Mouse (Mus musculus) c-Kit-negative CD71-positive TER-119-positive erythroid progenitor cells, embryonic 14.5 days (primary cell): Measurements from ENCODE around the gene Palm2.

Experiments used
- DNase-seq: peaks from one replicate; pipeline ENCODE4 v3.0.0-alpha.2; 2013; ENCODE audit warnings: low read depth, low spot score

Palm2 gene

DNA sequence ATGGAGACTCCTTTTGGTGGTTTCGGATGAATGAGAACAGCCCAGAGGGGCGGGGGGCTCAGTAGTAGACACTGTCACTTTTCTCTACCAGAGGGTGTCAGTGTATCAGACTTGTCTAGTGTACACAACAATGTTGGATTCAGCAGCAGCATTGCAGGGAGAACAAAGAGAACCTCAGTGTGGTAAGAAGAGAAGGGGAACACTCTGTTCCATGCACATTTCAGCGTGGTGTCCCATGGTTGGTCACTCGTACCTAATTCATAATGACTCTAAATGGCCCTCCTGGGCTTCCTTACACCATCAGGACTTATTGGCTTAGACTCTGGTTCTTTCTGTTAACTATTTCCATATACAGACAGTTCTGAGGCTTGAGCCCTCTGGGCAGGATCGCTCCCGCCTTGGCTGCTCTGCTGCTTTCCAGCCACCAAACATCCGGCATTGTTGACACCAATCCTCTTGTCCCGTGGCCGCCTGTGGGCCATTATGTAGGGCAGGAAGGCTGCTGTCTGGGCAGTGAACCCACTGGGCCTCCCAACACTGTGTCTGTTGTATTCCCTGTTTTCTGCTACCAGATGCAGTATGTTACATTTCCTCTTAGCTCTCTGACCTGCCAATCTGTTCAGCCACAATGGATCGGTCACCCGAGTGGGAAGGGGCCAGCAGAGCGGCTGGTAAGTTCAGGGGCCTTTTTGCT, 264.0 kb downstream of the Palm2 start:
- no peak for DNase-seq

DNA sequence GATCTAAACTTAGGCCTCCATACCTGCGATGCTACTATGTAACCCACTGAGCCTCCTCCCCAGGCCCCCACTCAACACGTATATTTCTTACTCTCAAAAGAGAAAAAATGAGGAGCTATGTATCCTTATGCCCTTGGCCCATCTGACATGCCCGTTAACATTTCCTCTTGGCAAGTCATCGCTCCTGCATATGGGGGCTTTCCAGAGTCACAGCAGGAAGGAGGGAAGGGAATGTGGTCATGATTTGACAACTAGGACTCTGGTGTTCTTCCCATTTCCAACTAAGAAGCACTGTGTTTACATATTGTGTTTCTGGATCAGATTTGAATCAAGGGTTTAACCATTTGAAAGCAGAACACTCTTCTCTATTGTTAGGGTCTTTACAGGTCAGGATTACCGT, 267.5 kb downstream of the Palm2 start:
- DNase-seq = no peak

DNA sequence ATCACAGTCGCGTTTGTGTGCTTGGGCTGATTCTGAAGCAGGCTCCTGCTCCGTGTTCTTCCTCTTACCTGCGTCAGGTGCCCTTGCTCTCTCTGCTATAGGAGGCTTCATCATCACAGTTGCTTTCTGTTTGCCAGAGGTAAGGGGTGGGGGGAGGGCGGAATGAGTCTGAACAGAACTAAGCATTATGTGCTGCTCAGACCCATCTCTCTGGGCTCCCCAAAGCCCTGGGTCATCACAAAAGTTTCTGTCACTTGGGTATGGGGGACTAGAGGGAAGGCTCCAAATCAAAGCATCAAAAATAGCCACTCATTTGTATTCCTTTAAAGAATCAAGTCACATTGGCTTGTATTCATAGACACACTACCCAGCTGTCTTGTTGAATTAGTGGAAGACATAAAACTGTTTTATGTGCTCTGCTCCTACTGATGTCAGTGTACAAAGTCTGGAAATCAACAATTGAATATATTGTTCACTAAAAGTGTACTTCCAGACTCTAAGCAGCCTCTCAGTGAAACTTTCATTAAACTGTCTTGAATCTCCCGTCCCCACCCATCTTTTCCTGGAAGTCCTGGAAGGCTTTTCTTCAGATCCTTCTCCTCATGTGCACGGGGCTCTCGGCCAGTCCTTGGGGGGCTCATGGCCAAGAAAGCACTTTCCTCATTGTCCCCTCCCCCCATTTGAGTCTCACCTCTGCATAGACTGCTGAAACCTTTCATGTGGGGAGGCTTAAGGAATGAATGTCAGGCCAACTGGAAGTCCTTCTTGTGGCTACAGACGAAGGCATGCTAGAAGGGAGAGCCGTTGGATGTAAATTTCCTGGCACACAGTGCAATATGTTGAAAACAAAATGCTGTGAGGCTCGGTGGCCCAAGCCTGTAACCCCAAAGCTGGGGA, 269.8 kb downstream of the Palm2 start:
- DNase-seq = no peak

DNA sequence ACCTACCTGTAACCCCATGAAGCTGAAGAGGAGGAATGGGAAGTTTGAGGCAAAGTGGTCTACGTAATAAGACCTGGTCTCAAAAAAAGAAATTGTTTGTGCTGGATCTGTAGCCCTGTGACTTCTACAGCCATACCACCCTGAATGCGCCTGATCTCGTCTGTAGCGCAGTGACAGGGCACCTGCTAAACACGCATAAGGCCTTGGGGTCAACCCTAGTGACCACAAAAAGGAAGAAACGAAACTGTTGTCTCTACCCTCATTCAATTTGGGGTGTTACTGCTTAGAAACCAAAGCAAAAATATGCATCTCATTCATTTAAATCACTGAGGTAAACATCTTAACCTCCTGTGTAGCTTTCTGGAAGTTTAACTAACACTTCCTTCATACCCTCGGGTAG, 270.5 kb downstream of the Palm2 start:
- DNase-seq = no peak

DNA sequence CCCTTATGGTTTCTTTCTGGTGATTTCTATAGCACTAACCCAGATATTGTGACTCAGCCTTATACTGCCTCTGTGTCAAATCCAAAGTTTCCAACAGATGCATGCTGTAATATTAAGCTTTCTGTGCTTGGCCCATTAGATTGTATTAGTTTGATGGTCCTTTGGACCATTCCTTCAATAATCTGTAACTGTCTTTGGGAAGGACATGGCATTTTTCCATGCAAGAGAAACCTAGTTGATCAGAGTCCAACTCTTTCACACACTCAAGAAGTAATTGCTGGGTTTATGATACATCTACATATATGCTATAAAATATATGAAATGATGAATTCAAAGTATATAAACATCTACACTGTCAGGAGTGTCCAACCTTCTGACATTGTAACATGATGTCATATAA, 281.8 kb downstream of the Palm2 start:
- DNase-seq = no peak

DNA sequence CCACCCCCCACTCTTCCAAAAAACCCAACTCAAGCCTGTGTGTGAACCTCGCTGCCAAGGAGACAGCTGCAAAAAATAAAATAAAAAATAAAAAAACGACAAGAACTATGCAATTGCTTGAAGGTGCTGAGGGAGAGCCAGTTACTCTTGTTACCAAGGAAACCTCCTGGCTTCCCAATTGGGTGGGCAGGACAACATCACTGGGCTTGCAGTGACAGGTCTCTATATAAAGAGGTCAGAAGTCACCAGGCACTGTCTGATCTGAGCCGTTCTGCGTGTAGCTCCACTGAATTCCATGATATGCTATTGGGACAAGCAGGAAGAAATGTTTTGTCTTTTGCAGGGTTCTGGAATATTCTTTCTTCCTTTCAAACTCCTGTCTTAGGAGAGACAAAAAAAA, 282.7 kb downstream of the Palm2 start:
- DNase-seq = no peak

DNA sequence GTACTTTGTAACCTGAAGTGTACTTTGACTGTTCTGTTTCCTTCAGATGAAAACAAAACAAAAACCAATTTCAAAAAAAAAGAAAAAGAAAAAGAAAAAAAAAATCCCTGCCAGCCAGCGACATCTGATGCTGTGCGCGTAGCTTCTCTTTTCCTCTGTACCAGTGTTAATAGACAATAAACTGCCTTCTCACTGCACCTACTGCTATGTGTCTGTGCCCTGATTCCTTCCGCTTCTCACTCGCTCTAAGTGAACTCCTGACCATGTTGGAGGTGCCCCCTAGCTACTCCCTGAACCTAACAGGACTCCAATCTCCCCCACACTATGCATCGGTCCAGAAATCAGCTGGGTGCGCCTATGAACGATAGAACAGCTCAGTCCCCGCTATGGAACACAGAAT, 283.3 kb downstream of the Palm2 start, which contains the start of gene Akap2:
Gene Akap2 (plus strand): TSS at position 304 of the 400 bp plus-strand sequence.
- DNase-seq = no peak

DNA sequence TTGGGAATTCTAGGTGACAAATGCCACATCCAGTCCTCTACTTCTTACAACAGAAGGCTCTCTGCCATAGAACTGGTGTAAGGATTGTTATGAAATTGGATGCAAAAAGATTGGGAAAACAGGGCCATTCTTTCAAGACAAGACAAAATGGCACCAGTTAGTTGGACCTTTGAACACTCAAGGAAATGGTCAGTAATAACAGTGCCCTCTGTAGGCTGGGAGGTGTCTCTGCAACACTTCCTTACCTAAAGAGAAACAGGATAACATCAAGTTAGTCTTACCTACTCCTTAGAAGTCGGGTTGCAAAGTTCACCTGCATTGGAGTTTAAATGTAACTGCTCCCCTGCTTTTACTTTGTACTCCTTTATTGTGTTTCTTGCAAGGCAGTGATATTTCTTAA, 285.3 kb downstream of the Palm2 start:
- no peak for DNase-seq

DNA sequence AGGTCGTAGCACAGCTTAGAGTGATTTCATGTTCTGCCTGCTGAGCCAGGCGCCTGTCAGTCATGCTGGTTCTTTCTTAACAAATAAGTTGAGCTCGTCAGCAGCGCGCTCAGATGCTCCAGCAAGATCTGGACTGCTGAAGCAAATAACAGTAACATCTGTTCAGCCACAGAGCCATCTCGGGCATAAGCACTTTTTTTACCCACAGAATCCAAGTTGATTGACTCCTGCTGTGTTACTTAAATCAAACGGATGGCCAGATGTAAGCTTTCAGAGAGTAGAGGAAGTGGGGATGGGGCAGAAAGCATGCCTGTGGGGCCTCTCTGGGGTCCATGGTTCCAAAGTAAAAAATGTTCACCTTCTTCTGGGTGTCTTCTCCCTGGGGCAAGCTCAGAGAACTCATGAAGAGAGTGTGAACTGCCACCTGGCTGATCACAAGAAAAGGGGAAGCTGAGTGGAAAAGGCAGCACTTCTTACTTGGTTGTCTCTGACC, 286.9 kb downstream of the Palm2 start:
- no peak for DNase-seq

DNA sequence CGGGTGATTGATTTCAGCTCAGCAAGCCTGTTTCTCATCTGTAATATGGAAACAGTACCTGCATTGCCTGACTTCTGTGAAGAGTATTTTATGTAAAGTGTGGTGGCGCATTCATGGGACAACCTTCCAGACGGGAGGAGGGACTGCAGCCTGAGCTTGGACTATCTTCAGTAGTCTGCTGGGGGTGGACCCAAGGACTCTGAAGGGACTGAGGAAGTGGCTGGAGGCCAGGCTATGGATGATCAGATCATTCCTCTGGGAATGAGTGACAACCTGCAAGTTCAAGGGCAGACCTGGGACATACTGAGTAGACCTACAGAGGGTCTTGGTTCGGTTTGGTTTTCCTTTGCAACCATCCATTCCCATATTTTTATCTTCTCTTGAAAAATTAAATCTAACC, 288.2 kb downstream of the Palm2 start:
- DNase-seq = no peak

DNA sequence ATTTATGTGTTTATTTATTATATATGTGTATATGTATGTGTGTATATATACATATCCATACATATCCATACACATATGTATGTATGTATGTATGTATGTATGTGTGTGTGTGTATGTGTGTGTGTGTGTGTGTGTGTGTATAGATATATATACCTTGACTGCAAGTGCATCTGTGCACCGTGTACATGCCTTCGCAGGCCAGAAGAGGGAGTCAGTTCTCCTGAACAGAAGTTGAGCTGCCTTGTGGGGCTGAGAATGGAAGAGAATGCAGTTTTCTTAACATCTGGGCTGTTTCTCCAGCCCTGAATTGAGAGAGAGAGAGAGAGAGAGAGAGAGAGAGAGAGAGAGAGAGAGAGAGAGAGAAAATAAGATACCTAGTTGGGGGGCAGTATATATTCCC, 289.6 kb downstream of the Palm2 start:
- no peak for DNase-seq

DNA sequence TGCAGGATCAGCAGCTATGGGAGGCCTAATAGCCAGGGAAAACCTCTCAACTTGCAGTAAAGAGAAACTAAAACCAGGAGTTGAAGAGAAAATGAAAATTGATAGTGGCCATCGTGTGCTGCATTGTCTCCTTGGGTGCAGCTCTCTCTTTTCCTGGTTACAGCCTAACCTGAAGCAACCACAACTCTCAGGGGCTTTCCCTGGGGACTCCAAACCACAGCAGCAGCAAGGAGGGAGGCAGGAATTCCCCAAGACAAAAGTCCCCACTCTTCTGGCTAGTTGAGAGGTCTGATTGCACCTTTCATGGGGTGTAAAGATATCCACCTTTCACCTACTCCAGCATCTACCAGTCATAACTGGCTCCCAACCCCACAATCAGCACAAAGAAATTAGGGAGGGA, 291.5 kb downstream of the Palm2 start:
- DNase-seq = no peak

DNA sequence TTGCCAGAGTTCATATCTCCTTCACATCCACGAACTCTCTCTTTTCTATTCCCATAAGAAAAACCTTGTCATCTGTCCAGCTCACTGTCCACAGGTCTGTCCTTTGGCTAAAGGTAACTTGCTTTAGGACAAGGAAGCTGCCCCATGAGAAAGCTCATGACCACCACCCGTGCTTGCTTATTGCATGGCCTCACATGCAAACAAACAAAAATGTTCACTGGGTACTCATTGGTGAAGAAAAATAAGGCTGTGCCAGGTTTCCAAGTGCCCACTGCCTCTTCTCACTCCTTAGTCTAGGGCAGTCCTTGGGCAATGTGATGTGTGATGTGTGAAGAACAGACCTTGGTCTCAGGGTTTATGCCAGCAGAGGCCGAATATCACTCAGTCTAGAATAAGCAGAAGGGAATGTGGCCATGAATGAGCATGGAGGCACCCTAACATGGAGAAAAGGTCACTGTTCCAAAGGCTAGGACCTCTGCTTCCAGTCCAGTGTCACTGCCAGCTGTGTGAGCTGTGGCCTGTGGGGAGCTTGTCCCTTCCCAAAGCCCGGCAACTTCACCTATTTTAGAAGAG, 294.6 kb downstream of the Palm2 start:
- DNase-seq = no peak

DNA sequence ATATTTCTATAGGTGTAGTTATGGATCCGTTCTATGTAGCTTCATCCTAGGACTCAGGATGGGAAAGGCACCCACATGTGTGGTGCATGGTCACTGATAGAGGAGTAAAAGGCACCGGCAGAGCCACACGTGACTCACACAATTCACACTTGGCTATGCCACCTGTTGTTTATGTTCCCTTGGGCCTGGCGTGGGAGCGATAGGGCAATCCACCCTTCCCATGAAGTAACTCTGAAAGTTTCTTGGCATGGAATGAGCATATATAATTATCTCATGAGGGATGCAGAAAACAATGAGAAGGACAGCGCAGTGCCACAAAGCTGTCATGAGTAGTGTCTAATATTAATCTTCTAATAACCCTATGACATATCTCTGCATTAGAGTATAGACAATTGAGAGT, 296.0 kb downstream of the Palm2 start:
- no peak for DNase-seq

DNA sequence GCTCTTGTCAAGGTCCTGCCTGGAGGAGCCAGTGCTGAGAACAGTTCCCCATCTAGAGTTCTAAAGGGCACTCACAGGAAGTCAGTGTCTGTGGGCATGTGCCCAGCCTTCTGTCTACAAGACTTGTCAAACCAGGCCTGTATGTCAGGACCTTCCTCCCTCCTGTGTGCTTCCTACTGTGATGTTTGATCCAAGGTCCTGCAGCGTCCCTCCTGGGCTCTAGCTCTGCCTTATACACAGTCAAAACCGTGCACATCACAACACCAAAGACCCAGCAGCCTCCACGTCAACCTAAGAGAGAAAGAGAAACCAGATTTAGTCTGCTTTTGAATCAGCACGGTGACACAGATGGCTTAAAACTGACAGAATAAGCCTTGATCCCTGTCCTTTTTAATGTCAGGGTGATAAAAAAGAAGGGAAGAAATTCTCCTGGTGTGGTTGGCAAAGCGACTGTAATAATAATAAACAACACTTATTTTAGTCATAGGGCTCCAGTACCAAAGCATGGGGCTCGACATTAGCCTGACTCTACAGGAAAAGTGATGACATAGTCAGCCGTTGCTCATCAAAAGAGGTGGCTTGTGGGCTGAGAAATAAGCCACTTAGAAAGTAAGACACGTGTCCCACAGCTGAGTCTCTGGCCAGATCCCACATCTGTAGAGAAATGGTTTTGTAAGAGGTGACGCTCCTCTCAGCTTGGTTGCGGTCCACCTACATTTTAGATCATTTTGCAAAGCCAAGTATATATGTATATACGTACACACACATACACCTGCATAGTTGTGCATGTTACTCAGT, 297.0 kb downstream of the Palm2 start:
- DNase-seq = no peak

DNA sequence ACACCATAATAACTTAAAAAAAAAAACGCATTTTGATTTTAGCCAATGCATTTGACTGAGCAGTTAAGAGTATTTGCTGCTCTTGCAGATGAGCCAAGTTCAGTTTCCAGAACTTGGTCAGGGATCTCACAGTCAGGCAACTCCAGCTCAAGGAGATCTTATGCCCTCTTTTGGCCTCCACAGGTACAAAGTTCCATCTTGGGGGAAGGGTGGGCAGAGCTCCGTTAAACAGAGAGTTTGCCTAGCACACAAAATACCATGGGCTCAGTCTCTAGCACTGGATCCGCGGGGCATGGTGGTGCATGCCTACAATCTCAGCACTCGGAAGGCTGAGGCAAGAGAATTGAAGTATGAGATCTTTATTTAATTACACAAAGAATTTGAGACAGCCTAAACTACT, 298.3 kb downstream of the Palm2 start:
- DNase-seq = no peak

DNA sequence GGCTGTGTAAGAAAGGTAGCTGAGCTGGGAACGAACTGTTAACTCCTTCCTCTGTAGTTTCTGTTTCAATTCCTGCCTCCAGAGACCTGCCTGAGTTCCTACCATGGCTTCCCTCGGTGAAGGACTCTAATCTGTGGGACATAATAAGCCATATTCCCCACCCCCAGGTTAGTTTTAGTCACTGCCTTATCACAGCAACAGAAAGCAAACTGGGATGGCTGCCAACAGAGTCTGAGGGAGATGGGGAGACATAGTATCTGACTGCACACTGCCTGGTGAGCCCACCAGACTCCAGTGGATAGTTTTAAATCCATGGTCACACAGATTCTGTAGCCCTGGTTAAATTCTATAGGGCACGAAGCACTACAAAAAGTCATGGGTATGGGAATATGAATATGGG, 299.4 kb downstream of the Palm2 start:
- DNase-seq = no peak

DNA sequence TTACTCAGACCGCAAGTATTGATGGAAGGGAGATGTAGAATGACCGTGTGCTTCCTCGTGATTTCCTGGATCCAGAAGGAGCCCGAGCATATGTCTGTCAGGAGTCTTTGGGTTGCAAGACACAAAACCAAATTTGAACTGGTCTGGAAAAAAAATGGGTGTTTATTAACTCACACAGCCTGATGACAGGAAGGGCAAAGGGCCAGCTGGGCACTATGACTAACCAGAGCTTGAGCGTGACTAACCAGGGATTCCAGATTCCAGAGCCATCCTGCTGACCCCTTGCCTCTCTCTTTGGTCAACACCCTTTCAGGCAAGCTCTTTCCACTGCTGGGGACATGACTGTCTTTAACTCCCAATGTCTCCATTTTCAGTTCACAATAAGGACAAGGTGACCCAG, 301.4 kb downstream of the Palm2 start:
- no peak for DNase-seq

DNA sequence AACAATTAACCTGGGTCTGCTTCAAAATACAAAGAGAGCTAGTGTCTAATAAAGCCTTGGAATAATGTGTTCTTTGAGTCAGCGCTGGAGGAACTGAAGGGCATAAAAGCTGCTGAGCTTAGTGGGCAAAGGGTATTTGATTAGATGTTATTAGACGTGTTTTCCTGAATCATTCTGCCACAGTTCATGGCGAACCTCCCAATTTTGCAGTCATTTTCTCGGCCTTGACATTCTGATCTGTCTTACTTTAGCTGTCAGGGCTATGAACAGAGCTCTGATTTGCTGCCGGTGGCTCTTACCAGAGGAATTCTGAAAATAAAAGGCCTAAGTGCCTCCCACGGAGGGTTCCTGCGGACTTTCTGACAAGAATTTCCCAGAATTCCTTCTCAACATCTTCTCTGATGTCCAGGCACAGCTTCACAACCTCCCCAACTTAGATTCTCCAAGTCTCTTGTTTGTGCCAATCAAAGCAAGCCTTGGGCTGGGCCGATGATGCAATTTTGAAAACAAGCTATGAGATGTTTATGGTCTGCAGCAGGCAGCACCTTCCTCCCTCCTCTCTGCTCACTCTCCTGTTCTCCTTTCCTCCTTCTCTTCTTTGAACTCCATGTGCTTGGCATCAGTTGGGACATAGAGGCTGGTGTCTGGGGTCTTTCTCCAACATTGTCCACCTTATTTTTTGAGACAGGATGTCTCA, 305.0 kb downstream of the Palm2 start:
- DNase-seq = no peak

DNA sequence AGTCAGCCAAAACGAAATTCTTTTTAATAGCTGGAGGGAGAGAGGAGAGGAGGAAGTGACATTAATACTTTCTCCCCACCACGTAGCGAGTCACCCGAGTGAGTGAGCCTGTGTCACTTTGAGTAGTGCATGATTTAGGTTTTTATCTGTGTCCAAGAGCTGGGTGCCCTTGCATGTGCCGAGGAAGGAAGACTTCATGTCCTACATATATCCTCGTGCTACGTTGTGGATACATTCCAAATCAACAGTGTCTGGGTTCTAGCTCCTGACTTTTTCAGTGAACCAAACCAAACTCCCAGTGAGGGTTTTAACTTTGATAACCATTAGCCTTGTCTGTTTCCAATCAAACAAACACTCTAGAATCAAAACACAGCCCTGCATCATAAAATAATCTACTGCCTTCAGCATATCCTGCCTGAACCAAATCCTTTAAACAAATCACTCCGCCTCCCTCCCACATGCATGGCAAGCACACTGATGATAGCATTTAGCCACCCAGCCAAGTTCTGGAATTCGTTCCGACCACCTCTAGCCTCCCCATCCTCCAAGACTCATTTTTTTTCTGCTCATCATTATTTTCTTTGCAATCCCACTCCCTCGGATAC, 309.4 kb downstream of the Palm2 start:
- no peak for DNase-seq

DNA sequence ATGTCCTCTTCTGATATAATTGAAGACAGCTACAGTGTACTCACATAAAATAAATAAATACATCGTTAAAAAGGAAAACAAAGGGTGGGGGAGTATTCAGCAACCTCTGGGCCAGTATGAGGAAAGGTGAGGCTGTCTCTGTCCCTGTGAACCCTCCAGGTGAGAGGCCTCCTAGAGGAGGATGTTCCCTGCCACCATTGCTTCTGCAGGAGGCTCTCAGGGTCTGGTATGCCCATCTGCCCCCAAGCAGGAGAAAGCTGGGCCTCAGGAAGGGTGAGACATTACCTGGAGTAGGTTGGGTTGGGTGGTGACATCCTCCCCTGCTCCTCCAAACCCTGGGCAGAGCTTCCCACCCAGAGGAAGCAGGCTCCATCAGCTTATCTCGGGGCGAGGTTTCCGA, 316.6 kb downstream of the Palm2 start:
- DNase-seq = no peak
